9 mouse cellular contexts compared by ENCODE assay signal in the genomic region with DNA sequence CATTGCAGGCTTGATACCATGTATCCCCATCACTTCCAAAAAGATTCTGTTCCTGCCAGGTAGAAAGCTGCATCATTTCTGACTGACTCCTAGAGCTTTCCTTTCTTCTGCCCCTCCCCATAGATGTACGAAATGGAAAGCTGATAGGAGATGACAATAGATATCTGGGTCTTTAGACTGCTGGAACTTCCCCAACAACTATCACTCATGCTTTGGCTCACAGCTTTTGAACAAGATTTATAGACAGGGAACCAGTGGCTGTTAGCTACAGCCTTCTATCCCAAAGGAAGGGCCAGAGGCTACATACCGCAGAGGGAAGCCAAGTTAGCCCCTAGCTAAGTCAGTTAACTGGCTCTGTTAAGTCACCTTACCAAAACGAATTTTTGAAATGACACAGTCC.
DNase-seq lines count a peak whose midpoint lies in the region; ATAC-seq and TF ChIP-seq lines count a peak whose summit lies in the region.
"Had no signal": no experiment of that assay in that cellular context is flagged by ENCODE, and none has a peak within 500 bp of the region (broad histone marks: within the 10 kb centered on the region; RNA-seq: fewer than 3 reads in every experiment).

No protein-coding gene starts in this region.

- no peak for TF ChIP-seq CTCF in kidney, adult 2 months (conservative IDR thresholded peaks at IDR 0.05; ENCODE audit: insufficient read depth, insufficient read length, low read depth, low read length)

- TF ChIP-seq POLR2A in kidney, adult 2 months (IDR thresholded peaks at IDR 0.05; ENCODE audit: low read depth, low read length) = no peak

- no peaks in the 10 kb centered on the region for H3K9me3 ChIP-seq in embryonic facial prominence, embryonic 10.5 days
- H3K9me3 ChIP-seq in hindbrain, embryonic 14.5 days (ENCODE audit: control insufficient read depth, low read length) = no peaks in the 10 kb centered on the region
- H3K9me3 ChIP-seq in midbrain, embryonic 12.5 days = no peaks in the 10 kb centered on the region
- H3K9me3 ChIP-seq: G1E had no signal

- no peak for ATAC-seq in hindbrain, embryonic 14.5 days (ENCODE audit: low FRiP score)
- no peak for ATAC-seq in midbrain, embryonic 12.5 days (ENCODE audit: low FRiP score, low read depth)

- no peaks in the 10 kb centered on the region; the same call in 1 of the 2 replicates for H3K36me3 ChIP-seq in kidney, adult 2 months (ENCODE audit: control insufficient read depth, insufficient read depth, low read length)
- no peaks in the 10 kb centered on the region for H3K36me3 ChIP-seq in embryonic facial prominence, embryonic 10.5 days (replicated peaks)
- H3K36me3 ChIP-seq in hindbrain, embryonic 14.5 days (replicated peaks; ENCODE audit: control insufficient read depth, insufficient read depth) = no peaks in the 10 kb centered on the region
- no peaks in the 10 kb centered on the region for H3K36me3 ChIP-seq in midbrain, embryonic 12.5 days
- H3K36me3 ChIP-seq: G1E had no signal

- no peak for DNase-seq in kidney, adult 2 months
- DNase-seq in kidney, postnatal 4 days = no peak
- DNase-seq in embryonic facial prominence, embryonic 10.5 days (ENCODE audit: low spot score) = no peak
- no peak for DNase-seq in hindbrain, embryonic 14.5 days (ENCODE audit: low spot score)
- no peak for DNase-seq in urinary bladder, postnatal 36 days (ENCODE audit: low spot score in 2 of 2)
- DNase-seq in layer of hippocampus, postnatal 36 days = no peak
- DNase-seq in layer of hippocampus, adult 9-11 months = no peak

- H3K4me2 ChIP-seq in hindbrain, embryonic 14.5 days (replicated peaks) = peak overlapping the region; percentile 81
- H3K4me2 ChIP-seq in midbrain, embryonic 12.5 days (replicated peaks) = peak overlapping the region; percentile 63

- peak overlapping the region; percentile 73 for H3K9ac ChIP-seq in hindbrain, embryonic 14.5 days
- H3K9ac ChIP-seq in midbrain, embryonic 12.5 days (replicated peaks) = 0 out of 2 replicates have a peak overlapping the region, but pooled peaks have one; percentile 1

- peak overlapping the region; percentile 79 for H3K27ac ChIP-seq in kidney, adult 2 months (ENCODE audit: insufficient read depth, low read depth, low read length)
- no peak overlapping the region for H3K27ac ChIP-seq in embryonic facial prominence, embryonic 10.5 days (replicated peaks)
- no peak overlapping the region for H3K27ac ChIP-seq in hindbrain, embryonic 14.5 days
- H3K27ac ChIP-seq in midbrain, embryonic 12.5 days (replicated peaks) = no peak overlapping the region

- H3K27me3 ChIP-seq in kidney, adult 2 months (replicated peaks; ENCODE audit: control insufficient read depth, insufficient read depth, low read length) = no peaks in the 10 kb centered on the region
- H3K27me3 ChIP-seq in embryonic facial prominence, embryonic 10.5 days (replicated peaks; ENCODE audit: low read depth, poor library complexity, severe bottlenecking) = peaks cover 13% of the 10 kb centered on the region; the same call in 1 of the 2 replicates
- no peaks in the 10 kb centered on the region for H3K27me3 ChIP-seq in hindbrain, embryonic 14.5 days (ENCODE audit: control insufficient read depth, insufficient read depth, low read length)
- H3K27me3 ChIP-seq in midbrain, embryonic 12.5 days = 0 out of 2 replicates have a peak, but pooled peaks cover 5% of the 10 kb centered on the region

- WGBS in kidney, adult 2 months = 6% methylated on average over 3 of the region's 3 CpGs
- 38% methylated on average over 3 of the region's 3 CpGs for WGBS in embryonic facial prominence, embryonic 10.5 days
- 27% methylated on average over 3 of the region's 3 CpGs for WGBS in hindbrain, embryonic 14.5 days
- 34% methylated on average over 3 of the region's 3 CpGs for WGBS in midbrain, embryonic 12.5 days

- peak overlapping the region; percentile 93 for H3K4me3 ChIP-seq in kidney, adult 2 months (ENCODE audit: insufficient read depth, low read depth, low read length)
- peak overlapping the region; percentile 61 for H3K4me3 ChIP-seq in embryonic facial prominence, embryonic 10.5 days
- peak overlapping the region; percentile 64 for H3K4me3 ChIP-seq in hindbrain, embryonic 14.5 days (replicated peaks; ENCODE audit: low read length)
- peak overlapping the region; percentile 59 for H3K4me3 ChIP-seq in midbrain, embryonic 12.5 days

- peaks cover 32% of the 10 kb centered on the region for H3K4me1 ChIP-seq in kidney, adult 2 months (ENCODE audit: control insufficient read depth, insufficient read depth, low read length)
- H3K4me1 ChIP-seq in embryonic facial prominence, embryonic 10.5 days = peaks cover 76% of the 10 kb centered on the region
- peaks cover 26% of the 10 kb centered on the region for H3K4me1 ChIP-seq in hindbrain, embryonic 14.5 days (replicated peaks; ENCODE audit: control insufficient read depth, insufficient read depth, low read length)
- H3K4me1 ChIP-seq in midbrain, embryonic 12.5 days = peaks cover 46% of the 10 kb centered on the region
